Comparison of ENCODE assay signal across 8 mouse cellular contexts in genomic region chrX:169995909-169996521, GRCm38 (mm10). TPM values are rescaled to one million over a fixed set of nuclear protein-coding genes. Genes with fewer than 3 reads are reported as not detected.
DNase-seq lines count a peak whose midpoint lies in the region; ATAC-seq and TF ChIP-seq lines count a peak whose summit lies in the region.
"Not testable (repeated sequence)": the region's sequence is repeated elsewhere in the genome, so short reads cannot be mapped to it uniquely, and the experiment has no call there.

No protein-coding gene starts in this region.

- WGBS in hindbrain, embryonic 11.5 days = 60% methylated on average over 1 of the region's 17 CpGs
- no CpG with 5 or more reads among the region's 17 CpGs for WGBS in limb, embryonic 10.5 days

- not testable (repeated sequence) for ATAC-seq in hindbrain, embryonic 11.5 days (ENCODE audit: low FRiP score)

- H3K79me2 ChIP-seq in myocyte (ENCODE audit: control insufficient read depth, insufficient read depth) = not testable (repeated sequence)

- H3K4me2 ChIP-seq in hindbrain, embryonic 11.5 days (replicated peaks; ENCODE audit: low read depth, low read length); myocyte (ENCODE audit: low read depth): not testable (repeated sequence)

- TF ChIP-seq POLR2A in myocyte (IDR thresholded peaks at IDR 0.05; ENCODE audit: insufficient read length, low read depth) = not testable (repeated sequence)

- not testable (repeated sequence) for H3K9ac ChIP-seq in hindbrain, embryonic 11.5 days (ENCODE audit: low read depth, low read length)

- H3K4me3 ChIP-seq in hindbrain, embryonic 11.5 days (ENCODE audit: low read depth, low read length); limb, embryonic 10.5 days: not testable (repeated sequence)
- H3K4me3 ChIP-seq in myocyte = peak overlapping the region; percentile 28

- H3K27ac ChIP-seq in hindbrain, embryonic 11.5 days (ENCODE audit: low read depth, low read length); limb, embryonic 10.5 days: not testable (repeated sequence)

- H3K9me3 ChIP-seq in hindbrain, embryonic 11.5 days (ENCODE audit: control insufficient read depth, low read length) = peaks cover 15% of the 10 kb centered on the region
- not testable (repeated sequence) for H3K9me3 ChIP-seq in limb, embryonic 10.5 days (replicated peaks)

- not testable (repeated sequence) for H3K4me1 ChIP-seq in hindbrain, embryonic 11.5 days (replicated peaks; ENCODE audit: control insufficient read depth, insufficient read depth, low read length); limb, embryonic 10.5 days

- not testable (repeated sequence) for H3K36me3 ChIP-seq in hindbrain, embryonic 11.5 days (ENCODE audit: control insufficient read depth, insufficient read depth, low read length); limb, embryonic 10.5 days; myocyte (ENCODE audit: control insufficient read depth, insufficient read depth); splenic B cell, adult 2 months (ENCODE audit: control insufficient read depth, insufficient read depth, low read length, poor library complexity, severe bottlenecking)

- H3ac ChIP-seq in myocyte (ENCODE audit: control insufficient read depth, insufficient read length) = not testable (repeated sequence)

- H3K27me3 ChIP-seq in hindbrain, embryonic 11.5 days (ENCODE audit: control insufficient read depth, insufficient read depth, low read length); limb, embryonic 10.5 days (ENCODE audit: low read depth, poor library complexity, severe bottlenecking); myocyte (ENCODE audit: control insufficient read depth, insufficient read depth, insufficient read length); splenic B cell, adult 2 months (ENCODE audit: control insufficient read depth, insufficient read depth, low read length, poor library complexity, severe bottlenecking): not testable (repeated sequence)

- DNase-seq in ES-CJ7 (ENCODE audit: low read depth, low spot score) = peak; percentile 76
- peak; percentile 20 for DNase-seq in adrenal gland, adult 2 months
- peak; percentile 0 for DNase-seq in embryo, embryonic 11 days
- peak; percentile 0 for DNase-seq in hindbrain, embryonic 11.5 days (ENCODE audit: low spot score)
- peak; percentile 18 for DNase-seq in limb, embryonic 10.5 days (ENCODE audit: low spot score)
- peak; percentile 72 for DNase-seq in splenic B cell, adult 2 months (ENCODE audit: low read depth, low spot score)
- DNase-seq in yolk sac, embryonic 10.5 days (ENCODE audit: low spot score) = peak; percentile 0

RNA-seq across cellular contexts. Expression of gene Gm21887, which starts 13.4 kb away (rescaled TPM):
- total RNA-seq in adrenal gland, adult 2 months (2021) = 100 to 1,000 TPM in 1 of 2 experiments, 10 to 100 TPM in 1; 67.4 to 241 TPM
- 957 and 2,016 TPM in 2 replicates for polyA plus RNA-seq in adrenal gland, adult 2 months (2012; rRNA removed)
- 174 and 175 TPM in 2 replicates for polyA plus RNA-seq in hindbrain, embryonic 11.5 days (2014; fragmentation: Nextera tagmentation; extraction: Ambion mirVana)
- 253 and 254 TPM in 2 replicates for polyA plus RNA-seq in limb, embryonic 10.5 days (2016; fragmentation: Nextera tagmentation; extraction: Ambion mirVana)
- 39.8 TPM for polyA plus RNA-seq in myocyte (2012; fragmentation: generic; extraction: Trizol)

Comparison
In these comparisons a context has a peak if more than half of its experiments do, and no peak if none do; other contexts are left out.
1. DNase-seq: peak in every context shown above with its lines; median percentile 76 in ES-CJ7; 72 in splenic B cell, adult 2 months; 20 in adrenal gland, adult 2 months; 18 in limb, embryonic 10.5 days; 0 in embryo, embryonic 11 days; 0 in hindbrain, embryonic 11.5 days; 0 in yolk sac, embryonic 10.5 days.